Mouse (Mus musculus): Measurements from ENCODE around the gene Zfr. TPM values are rescaled to one million over a fixed set of nuclear protein-coding genes. Genes with fewer than 3 reads are reported as not detected.

The Zfr gene
- total and polyA plus RNA-seq, 3 experiments, result 47.5 to 89.8 (median 84.9) TPM

GRCm38 (mm10) chr15:12212266-12212665 is 94.6 kb downstream of the Zfr start:
- dilution Hi-C loops (cut with MboI; ENCODE audit: extremely low pct_ligation_motif_present, extremely low pct_unique_long_range_greater_than_20kb, low sequenced_read_pairs), result no loop called here
- H3K4me2 ChIP-seq (ENCODE audit: insufficient read depth, low read depth, poor library complexity, severe bottlenecking), result no peak overlapping the region

GRCm38 (mm10) chr15:12214531-12215414 is 97.1 kb downstream of the Zfr start:
- Histone ChIP-seq H3K4me1 (ENCODE audit: control insufficient read depth in 1 of 2, insufficient read depth in 2 of 2) (peaks cover 34 to 64% of the 10 kb centered on the region in 2 experiments), H3K9me3 (replicated peaks; ENCODE audit: low read length) (no peaks in the 10 kb centered on the region), H3K27me3 (replicated peaks) (no peaks in the 10 kb centered on the region), H3K4me2 (ENCODE audit: insufficient read depth, low read depth, poor library complexity, severe bottlenecking) (no peak overlapping the region), H3K9ac (ENCODE audit: insufficient read depth, low read depth) (no peak overlapping the region), H3K27ac (ENCODE audit: insufficient read depth, low read depth) (no peak overlapping the region), H3K79me2 (replicated peaks; ENCODE audit: control insufficient read depth, extremely low read depth, insufficient read depth, poor library complexity, severe bottlenecking) (peaks cover 16% of the 10 kb centered on the region), H3K4me3 (replicated peaks in 1 of 3; ENCODE audit: low read depth in 2 of 3, low read length in 2 of 3, poor library complexity in 1 of 3) (no peak overlapping the region), H3K36me3 (replicated peaks in 1 of 2; ENCODE audit: control insufficient read depth in 1 of 2, insufficient read depth in 1 of 2, low read length in 1 of 2) (peaks cover 0 to 24% of the 10 kb centered on the region in 2 experiments)
- dilution Hi-C loops (cut with MboI; ENCODE audit: extremely low pct_ligation_motif_present, extremely low pct_unique_long_range_greater_than_20kb, low sequenced_read_pairs), result no loop called here
- in situ Hi-C loops (cut with MboI; ENCODE audit: low pct_ligation_motif_present, low pct_unique_long_range_greater_than_20kb, low sequenced_read_pairs), result no loop called here
- TF ChIP-seq UBTF (IDR thresholded peaks at IDR 0.05; ENCODE audit: low read depth, low read length) (no peak), JUND (conservative IDR thresholded peaks at IDR 0.05; ENCODE audit: low read depth, low read length) (no peak), MEF2A (IDR thresholded peaks at IDR 0.05; ENCODE audit: borderline replicate concordance, low read depth, low read length) (no peak), NELFE (IDR thresholded peaks at IDR 0.05; ENCODE audit: low read depth, low read length) (no peak), MAZ (IDR thresholded peaks at IDR 0.05; ENCODE audit: low read depth, low read length) (no peak), ZKSCAN1 (IDR thresholded peaks at IDR 0.05; ENCODE audit: borderline replicate concordance, low read depth, low read length) (no peak), MAX (IDR thresholded peaks at IDR 0.05; ENCODE audit: low read length) (no peak), SIN3A (IDR thresholded peaks at IDR 0.05; ENCODE audit: low read length) (no peak), E2F4 (IDR thresholded peaks at IDR 0.05; ENCODE audit: insufficient replicate concordance, low read depth, low read length) (no peak), POLR2A (IDR thresholded peaks at IDR 0.05; ENCODE audit: low read depth, low read length) (no peak), MAFK (IDR thresholded peaks at IDR 0.05; ENCODE audit: insufficient replicate concordance, low read length) (no peak), TCF12 (IDR thresholded peaks at IDR 0.05; ENCODE audit: low read depth, low read length) (no peak), NRF1 (IDR thresholded peaks at IDR 0.05; ENCODE audit: low read depth, low read length) (no peak), CTCF (conservative IDR thresholded peaks at IDR 0.05 in 1 of 2, IDR thresholded peaks at IDR 0.05 in 1 of 2; ENCODE audit: low read depth in 2 of 2, low read length in 2 of 2) (no peak), ZMIZ1 (IDR thresholded peaks at IDR 0.05; ENCODE audit: low read depth, low read length) (no peak), SMC3 (IDR thresholded peaks at IDR 0.05; ENCODE audit: low read depth, low read length) (no peak)
- DNase-seq (ENCODE audit: extremely low read depth), result no peak

More at GRCm38 (mm10) chr15:12212266-12212665, 94.6 kb downstream of the Zfr start:
- H3K9me3 ChIP-seq (replicated peaks; ENCODE audit: low read length), result no peaks in the 10 kb centered on the region
- peaks cover 24 to 58% of the 10 kb centered on the region in 2 experiments for H3K4me1 ChIP-seq (ENCODE audit: control insufficient read depth in 1 of 2, insufficient read depth in 2 of 2)
- peaks cover 6 to 43% of the 10 kb centered on the region in 2 experiments for H3K36me3 ChIP-seq (replicated peaks in 1 of 2; ENCODE audit: control insufficient read depth in 1 of 2, insufficient read depth in 1 of 2, low read length in 1 of 2)
- H3K79me2 ChIP-seq (replicated peaks; ENCODE audit: control insufficient read depth, extremely low read depth, insufficient read depth, poor library complexity, severe bottlenecking), result peaks cover 7% of the 10 kb centered on the region
- no peak overlapping the region for H3K9ac ChIP-seq (ENCODE audit: insufficient read depth, low read depth)
- in situ Hi-C loops (cut with MboI; ENCODE audit: low pct_ligation_motif_present, low pct_unique_long_range_greater_than_20kb, low sequenced_read_pairs), result no loop called here
- H3K27ac ChIP-seq (ENCODE audit: insufficient read depth, low read depth), result no peak overlapping the region
- no peak overlapping the region for H3K4me3 ChIP-seq (replicated peaks in 1 of 3; ENCODE audit: low read depth in 2 of 3, low read length in 2 of 3, poor library complexity in 1 of 3)
- no peaks in the 10 kb centered on the region for H3K27me3 ChIP-seq (replicated peaks)
- no peak for DNase-seq (ENCODE audit: extremely low read depth)
- TF ChIP-seq TBP (conservative IDR thresholded peaks at IDR 0.05; ENCODE audit: low read depth, low read length) (no peak), MAFK (IDR thresholded peaks at IDR 0.05; ENCODE audit: insufficient replicate concordance, low read length) (peak; percentile 77)
